Mouse (Mus musculus) lung, adult 2 months (tissue): ENCODE measurements around the gene Dnah1.

Experiments used
- CTCF ChIP-seq: fragments of 200-500 bp; IDR thresholded peaks from 2 replicates; pipeline ENCODE4 v1.5.1; 2011; ENCODE audit warnings: mild to moderate bottlenecking, low read length, control low read depth; ENCODE audit not compliant: insufficient read depth
- POLR2A ChIP-seq: fragments of 200-500 bp; IDR thresholded peaks from 2 replicates; pipeline ENCODE4 v1.6.1; 2011; ENCODE audit warnings: low read depth, mild to moderate bottlenecking, control low read depth, low read length, borderline replicate concordance; ENCODE audit errors: extremely low read depth

DNA sequence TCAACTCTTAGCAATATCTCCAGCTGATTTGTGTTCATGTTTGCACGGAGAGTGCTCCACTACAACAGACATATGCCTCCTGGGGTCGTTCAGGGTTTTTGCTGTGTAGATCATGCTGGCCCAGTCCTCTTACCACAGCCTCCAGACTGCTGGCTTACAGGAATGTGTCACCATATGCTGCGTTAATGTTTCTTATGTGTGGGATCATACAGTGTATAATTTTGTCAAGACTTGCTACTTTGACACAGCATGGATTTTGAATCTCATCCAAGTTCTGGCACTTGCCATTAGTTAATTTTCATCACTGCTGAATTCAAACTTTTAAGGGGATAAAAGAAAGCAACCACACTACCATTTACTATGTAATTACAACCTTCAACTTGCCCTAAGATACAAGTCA lies 12.1 kb upstream of the Dnah1 start:
- no peak for TF ChIP-seq CTCF
- no peak for TF ChIP-seq POLR2A
